Mouse (Mus musculus): ENCODE results near the gene Olfr679. TPM values are rescaled to one million over a fixed set of nuclear protein-coding genes. Genes with fewer than 3 reads are reported as not detected.

Olfr679 gene
- not detected for polyA plus RNA-seq (2014; fragmentation: Illumina TruSeq; extraction: RNeasy Lipid Tissue Mini Kit (QIAGEN cat#74804); ENCODE audit: low replicate concordance)

GRCm38 (mm10) chr7:105080905-105081304, at the start of gene Olfr679:
TSS of gene Olfr679 (plus strand) at chr7:105081205.

GRCm38 (mm10) chr7:105032398-105032797, 48.6 kb upstream of the Olfr679 start, which contains the start of gene Olfr676:
TSS of gene Olfr676 (plus strand) at chr7:105032698.

GRCm38 (mm10) chr7:105064175-105064574, 16.8 kb upstream of the Olfr679 start, which contains the start of gene Olfr678:
TSS of gene Olfr678 (plus strand) at chr7:105064475.

GRCm38 (mm10) chr7:105092717-105093116, 11.7 kb downstream of the Olfr679 start, which contains the start of gene Olfr680-ps1:
TSS of gene Olfr680-ps1 (minus strand) at chr7:105092817.

GRCm38 (mm10) chr7:105116536-105116935, 35.5 kb downstream of the Olfr679 start, which contains the start of gene Olfr681:
TSS of gene Olfr681 (plus strand) at chr7:105116836.

Other genes with a start within 250 kb of the Olfr679 start
- not detected for gene Usp17lb, start 238.6 kb upstream of the Olfr679 start, polyA plus RNA-seq (2014; fragmentation: Illumina TruSeq; extraction: RNeasy Lipid Tissue Mini Kit (QIAGEN cat#74804); ENCODE audit: low replicate concordance)
- gene Usp17la, start 224.2 kb upstream of the Olfr679 start, polyA plus RNA-seq (2014; fragmentation: Illumina TruSeq; extraction: RNeasy Lipid Tissue Mini Kit (QIAGEN cat#74804); ENCODE audit: low replicate concordance), result not detected
- not detected for gene Olfr665, start 203.2 kb upstream of the Olfr679 start, polyA plus RNA-seq (2014; fragmentation: Illumina TruSeq; extraction: RNeasy Lipid Tissue Mini Kit (QIAGEN cat#74804); ENCODE audit: low replicate concordance)
- gene Olfr666, start 185.3 kb upstream of the Olfr679 start, polyA plus RNA-seq (2014; fragmentation: Illumina TruSeq; extraction: RNeasy Lipid Tissue Mini Kit (QIAGEN cat#74804); ENCODE audit: low replicate concordance), result not detected
- gene Olfr667, start 159.7 kb upstream of the Olfr679 start, polyA plus RNA-seq (2014; fragmentation: Illumina TruSeq; extraction: RNeasy Lipid Tissue Mini Kit (QIAGEN cat#74804); ENCODE audit: low replicate concordance), result not detected
- not detected for gene Olfr668, start 153.1 kb upstream of the Olfr679 start, polyA plus RNA-seq (2014; fragmentation: Illumina TruSeq; extraction: RNeasy Lipid Tissue Mini Kit (QIAGEN cat#74804); ENCODE audit: low replicate concordance)
- gene Olfr669, start 147.0 kb upstream of the Olfr679 start, polyA plus RNA-seq (2014; fragmentation: Illumina TruSeq; extraction: RNeasy Lipid Tissue Mini Kit (QIAGEN cat#74804); ENCODE audit: low replicate concordance), result not detected
- not detected for gene Olfr670, start 118.6 kb upstream of the Olfr679 start, polyA plus RNA-seq (2014; fragmentation: Illumina TruSeq; extraction: RNeasy Lipid Tissue Mini Kit (QIAGEN cat#74804); ENCODE audit: low replicate concordance)
- not detected for gene Olfr671, start 102.1 kb upstream of the Olfr679 start, polyA plus RNA-seq (2014; fragmentation: Illumina TruSeq; extraction: RNeasy Lipid Tissue Mini Kit (QIAGEN cat#74804); ENCODE audit: low replicate concordance)
- gene Olfr672, start 79.2 kb upstream of the Olfr679 start, polyA plus RNA-seq (2014; fragmentation: Illumina TruSeq; extraction: RNeasy Lipid Tissue Mini Kit (QIAGEN cat#74804); ENCODE audit: low replicate concordance), result not detected
- not detected for gene Olfr675, start 52.7 kb upstream of the Olfr679 start, polyA plus RNA-seq (2014; fragmentation: Illumina TruSeq; extraction: RNeasy Lipid Tissue Mini Kit (QIAGEN cat#74804); ENCODE audit: low replicate concordance)
- gene Olfr676, start 48.5 kb upstream of the Olfr679 start, polyA plus RNA-seq (2014; fragmentation: Illumina TruSeq; extraction: RNeasy Lipid Tissue Mini Kit (QIAGEN cat#74804); ENCODE audit: low replicate concordance), result not detected
- gene Olfr677, start 29.8 kb upstream of the Olfr679 start, polyA plus RNA-seq (2014; fragmentation: Illumina TruSeq; extraction: RNeasy Lipid Tissue Mini Kit (QIAGEN cat#74804); ENCODE audit: low replicate concordance), result not detected
- not detected for gene Olfr678, start 16.7 kb upstream of the Olfr679 start, polyA plus RNA-seq (2014; fragmentation: Illumina TruSeq; extraction: RNeasy Lipid Tissue Mini Kit (QIAGEN cat#74804); ENCODE audit: low replicate concordance)
- not detected for gene Olfr680-ps1, start 11.6 kb downstream of the Olfr679 start, polyA plus RNA-seq (2014; fragmentation: Illumina TruSeq; extraction: RNeasy Lipid Tissue Mini Kit (QIAGEN cat#74804); ENCODE audit: low replicate concordance)
- gene Olfr681, start 35.6 kb downstream of the Olfr679 start, polyA plus RNA-seq (2014; fragmentation: Illumina TruSeq; extraction: RNeasy Lipid Tissue Mini Kit (QIAGEN cat#74804); ENCODE audit: low replicate concordance), result not detected
- gene Olfr683, start 65.8 kb downstream of the Olfr679 start, polyA plus RNA-seq (2014; fragmentation: Illumina TruSeq; extraction: RNeasy Lipid Tissue Mini Kit (QIAGEN cat#74804); ENCODE audit: low replicate concordance), result not detected
- gene Olfr684, start 82.4 kb downstream of the Olfr679 start, polyA plus RNA-seq (2014; fragmentation: Illumina TruSeq; extraction: RNeasy Lipid Tissue Mini Kit (QIAGEN cat#74804); ENCODE audit: low replicate concordance), result not detected
- not detected for gene Olfr685, start 104.8 kb downstream of the Olfr679 start, polyA plus RNA-seq (2014; fragmentation: Illumina TruSeq; extraction: RNeasy Lipid Tissue Mini Kit (QIAGEN cat#74804); ENCODE audit: low replicate concordance)
- not detected for gene Olfr686, start 126.3 kb downstream of the Olfr679 start, polyA plus RNA-seq (2014; fragmentation: Illumina TruSeq; extraction: RNeasy Lipid Tissue Mini Kit (QIAGEN cat#74804); ENCODE audit: low replicate concordance)
- not detected for gene Olfr688, start 206.9 kb downstream of the Olfr679 start, polyA plus RNA-seq (2014; fragmentation: Illumina TruSeq; extraction: RNeasy Lipid Tissue Mini Kit (QIAGEN cat#74804); ENCODE audit: low replicate concordance)
- gene Olfr689, start 230.0 kb downstream of the Olfr679 start, polyA plus RNA-seq (2014; fragmentation: Illumina TruSeq; extraction: RNeasy Lipid Tissue Mini Kit (QIAGEN cat#74804); ENCODE audit: low replicate concordance), result not detected